Mouse (Mus musculus) thymus, postnatal 25 days (tissue): ENCODE measurements around the gene Dnph1.
A peak's percentile ranks its signal among the peaks of the same experiment; 100 is the strongest.
"Not testable (repeated sequence)": the region's sequence is repeated elsewhere in the genome, so short reads cannot be mapped to it uniquely, and the experiment has no call there.

Experiments
- DNase-seq: peaks from one replicate; pipeline ENCODE4 v3.0.0; 2022

The Dnph1 gene

GRCm38 (mm10) chr17:46496623-46497434 is at the start of gene Dnph1:
Dnph1 (plus strand) TSS chr17:46496711.
- DNase-seq = peak; percentile 70

DNA sequence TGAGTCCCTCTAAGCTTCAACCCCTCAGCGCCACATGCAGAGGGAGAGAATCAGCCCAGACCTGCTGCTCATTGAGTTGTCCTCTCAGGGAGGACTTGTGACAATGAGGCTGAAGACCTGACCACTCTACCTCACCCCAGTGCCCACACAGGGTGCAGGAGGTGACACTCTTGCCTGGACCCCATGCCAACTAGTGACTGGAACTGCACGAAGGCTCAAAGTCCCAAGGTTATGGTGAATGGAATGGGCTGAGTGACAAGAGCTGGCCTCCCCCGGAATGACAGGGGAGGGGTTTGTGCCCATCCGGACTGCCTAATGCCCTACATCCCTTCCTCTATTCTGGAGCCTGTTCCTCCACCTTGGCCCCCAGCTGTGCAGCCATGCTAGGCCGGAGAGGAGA is 43.8 kb upstream of the Dnph1 start:
- no peak for DNase-seq

DNA sequence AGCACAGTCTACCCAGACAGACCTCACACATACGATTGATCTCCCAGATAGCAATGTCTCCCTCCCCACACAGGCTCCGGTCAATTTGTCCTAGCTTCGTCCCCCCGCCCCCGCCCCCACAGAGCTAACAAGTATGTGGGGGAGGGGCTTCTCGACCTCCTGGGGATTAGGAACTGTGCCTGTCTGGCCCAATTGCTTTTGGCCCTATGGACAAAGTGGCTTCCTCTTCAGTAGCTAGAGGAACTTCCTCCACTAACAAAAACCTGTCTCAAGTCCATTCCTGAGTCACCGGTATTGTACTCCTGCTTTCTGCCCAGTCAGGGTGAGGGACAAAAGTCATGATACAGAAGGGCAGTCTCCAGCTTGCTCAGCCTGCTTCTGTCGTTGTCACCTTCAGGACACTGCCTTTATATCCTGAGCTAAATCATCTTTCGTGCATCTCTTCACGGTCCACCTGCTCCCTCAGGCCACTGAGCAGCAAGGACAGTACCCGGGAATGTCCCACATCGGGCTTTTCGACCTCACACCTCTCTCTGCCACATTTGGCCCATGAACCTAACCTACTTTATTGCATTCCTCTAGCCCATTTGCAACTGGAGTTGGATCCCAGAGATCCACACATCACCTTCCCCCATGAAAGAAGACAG is 43.1 kb upstream of the Dnph1 start:
- no peak for DNase-seq

- DNase-seq = no peak
Observed at GRCm38 (mm10) chr17:46453970-46454411, 42.5 kb upstream of the Dnph1 start.

- DNase-seq = no peak
Observed at GRCm38 (mm10) chr17:46454539-46454938, 42.0 kb upstream of the Dnph1 start.

DNA sequence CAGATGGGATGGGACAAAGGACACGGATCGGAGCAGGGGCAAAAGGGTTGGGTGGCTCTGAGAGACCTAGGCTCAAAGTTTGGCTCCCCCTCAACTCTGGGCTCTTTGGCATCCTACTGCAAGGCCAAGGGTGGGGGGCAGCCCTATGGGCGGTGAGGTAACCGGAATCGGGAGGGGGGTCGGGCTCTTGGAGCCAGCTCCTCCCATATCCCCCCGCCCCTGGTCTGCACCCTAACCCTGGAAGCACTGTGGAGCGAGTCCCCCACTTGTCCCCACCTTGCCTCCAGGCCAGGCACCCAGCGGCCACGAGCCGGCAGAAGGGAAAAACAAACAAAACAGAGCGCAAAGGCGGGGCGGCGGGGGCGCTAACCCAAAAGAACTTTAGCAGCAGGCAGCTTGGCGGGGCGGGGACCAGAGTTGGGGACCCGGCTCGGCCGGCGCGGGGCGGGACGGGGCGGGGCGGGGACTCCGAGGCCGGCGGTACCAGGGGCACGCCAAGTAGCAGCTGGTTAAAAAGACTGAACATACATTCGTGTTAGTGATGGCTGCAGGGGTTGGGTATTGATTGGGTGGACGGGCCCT is 41.3 kb upstream of the Dnph1 start:
- peak; percentile 26 for DNase-seq

DNA sequence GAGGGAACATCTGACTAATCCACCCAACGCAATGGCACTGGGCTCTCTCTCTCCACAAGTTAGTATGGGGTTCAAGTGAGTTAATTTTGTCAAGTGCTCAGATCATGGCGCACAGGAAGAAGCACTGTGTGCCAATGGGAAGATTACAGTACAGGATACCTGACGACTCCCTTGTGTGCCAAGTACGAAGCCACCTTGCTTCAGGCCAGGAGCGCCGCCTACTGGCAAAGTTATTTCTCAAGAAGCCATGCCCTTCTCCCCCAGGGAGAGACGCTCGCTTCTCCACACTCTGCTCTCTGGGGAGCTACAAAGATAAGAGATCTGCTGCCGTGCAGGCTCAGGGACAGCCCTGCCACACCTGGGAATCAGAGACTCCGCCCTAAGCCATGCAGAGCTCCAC is 38.7 kb upstream of the Dnph1 start:
- DNase-seq = peak; percentile 59

DNA sequence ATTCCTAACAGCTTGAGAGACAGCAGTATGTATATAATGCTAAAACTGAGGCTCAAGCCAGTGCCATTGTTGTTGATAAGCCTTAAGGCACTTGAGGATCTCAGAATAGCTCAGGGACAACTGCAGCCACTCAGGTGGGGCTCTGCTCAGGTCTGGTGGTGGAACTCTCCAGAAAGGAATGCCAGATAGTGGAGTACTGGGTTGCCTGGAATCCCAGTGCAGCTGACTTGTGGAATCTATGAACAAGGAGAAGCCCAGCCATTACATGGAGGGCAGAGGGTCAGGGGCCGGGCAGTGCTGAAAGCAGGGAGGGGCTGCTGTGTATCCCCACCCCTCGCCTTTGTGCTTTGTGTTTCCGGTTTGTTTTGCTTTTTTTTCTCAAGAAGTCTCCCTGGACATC is 38.1 kb upstream of the Dnph1 start:
- no peak for DNase-seq

DNA sequence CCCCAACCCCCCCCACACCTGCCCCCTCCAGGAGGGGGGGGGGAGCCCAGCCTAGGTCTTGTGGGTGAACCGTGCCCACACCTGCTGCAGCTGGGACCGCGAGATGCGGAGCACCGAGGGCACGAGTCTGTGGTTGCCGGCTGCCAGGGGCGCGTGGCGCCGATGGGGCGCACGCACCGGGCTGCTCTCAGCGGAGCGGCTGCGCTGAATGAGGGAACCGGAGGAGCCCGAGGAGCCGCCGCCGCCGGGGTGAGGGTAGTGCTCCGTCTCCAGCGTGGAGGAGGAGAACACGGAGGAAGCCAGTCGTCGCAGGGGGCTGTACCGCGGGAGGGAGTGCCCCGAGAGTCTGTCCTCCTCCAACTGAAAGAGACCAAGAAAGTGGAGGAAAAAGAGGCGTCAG is 35.8 kb upstream of the Dnph1 start:
- peak; percentile 35 for DNase-seq

- no peak for DNase-seq
Observed at GRCm38 (mm10) chr17:46461347-46461746, 35.2 kb upstream of the Dnph1 start.

DNA sequence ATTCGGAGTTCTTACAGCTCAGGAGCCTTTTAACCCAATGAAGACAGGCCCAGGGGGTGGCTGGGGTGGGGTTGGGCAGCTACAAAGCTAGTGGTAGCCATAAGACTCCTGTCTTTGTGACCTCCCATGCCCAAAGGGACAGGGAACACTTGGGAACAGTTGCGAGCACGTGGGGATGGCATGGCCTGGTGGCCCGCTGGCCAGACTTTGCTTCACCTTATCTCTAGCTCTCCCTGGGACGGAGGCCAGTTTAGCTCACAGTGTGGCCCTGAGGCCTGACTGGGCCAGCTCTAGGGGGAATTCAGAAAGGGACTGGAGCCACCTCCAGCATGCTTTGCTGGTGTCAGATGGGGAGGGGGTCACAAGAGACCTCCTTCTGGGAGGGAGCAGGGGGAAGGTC is 34.3 kb upstream of the Dnph1 start:
- no peak for DNase-seq

DNA sequence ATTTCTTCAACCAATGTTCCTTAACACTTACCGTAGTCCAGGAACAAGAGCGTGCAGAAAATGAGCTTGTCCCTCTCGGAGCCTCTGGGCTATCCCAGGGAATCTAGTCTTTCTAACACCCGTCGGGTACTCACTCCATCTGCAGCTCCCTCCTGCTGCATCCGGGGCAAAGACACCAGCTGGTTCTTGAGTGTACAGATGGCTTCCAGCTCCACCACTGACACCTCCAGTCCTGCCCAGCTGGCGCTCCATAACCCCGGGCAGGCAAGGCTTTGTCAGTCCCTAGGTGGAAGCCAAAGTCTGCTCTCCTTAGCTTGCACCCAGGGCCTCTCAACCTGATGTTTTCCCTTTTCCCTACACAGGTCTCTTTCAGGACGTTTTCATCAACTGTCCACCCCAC is 28.7 kb upstream of the Dnph1 start:
- DNase-seq = no peak

DNA sequence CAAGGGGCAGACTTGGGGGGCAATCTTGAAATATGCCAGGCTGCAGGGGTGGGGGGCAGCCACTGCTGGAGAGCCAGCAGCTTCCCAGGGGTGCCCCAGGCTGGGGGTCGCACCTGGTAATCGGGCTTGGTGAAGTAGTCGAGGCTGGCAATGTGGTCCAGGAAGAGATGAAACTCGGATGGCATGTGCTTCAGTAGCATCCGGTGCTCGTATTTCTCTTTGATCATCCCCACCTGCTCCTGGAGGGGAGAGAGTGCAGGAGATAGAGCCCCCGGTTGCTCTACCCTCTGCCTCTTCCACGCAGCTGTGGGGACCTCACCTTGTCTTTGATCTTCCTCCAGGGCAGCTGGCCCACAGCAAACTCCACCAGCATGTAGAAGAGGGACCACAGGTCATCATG is 19.9 kb upstream of the Dnph1 start:
- DNase-seq = peak; percentile 58

- no peak for DNase-seq
Observed at GRCm38 (mm10) chr17:46477286-46477685, 19.2 kb upstream of the Dnph1 start.

GRCm38 (mm10) chr17:46483561-46484001 is 12.9 kb upstream of the Dnph1 start:
- DNase-seq = no peak

GRCm38 (mm10) chr17:46484021-46484431 is 12.5 kb upstream of the Dnph1 start:
- no peak for DNase-seq

DNA sequence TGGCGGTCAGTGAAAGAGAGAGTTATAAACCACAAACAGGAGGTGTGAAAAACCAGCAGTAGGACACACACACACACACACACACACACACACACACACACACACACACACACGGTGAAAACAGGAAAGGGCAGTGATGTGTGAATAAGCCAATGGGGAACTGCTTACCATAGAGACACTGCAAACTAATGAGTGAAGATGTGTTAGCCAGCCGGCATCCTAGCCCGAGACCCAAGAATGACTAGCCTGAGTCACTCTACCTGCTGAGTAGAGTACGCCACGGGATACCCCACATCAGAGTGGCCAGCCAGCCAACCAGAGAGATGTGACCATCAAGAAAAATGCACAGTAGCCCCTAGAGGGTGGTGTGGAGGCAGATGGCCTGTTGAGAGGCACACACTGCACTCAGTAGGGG is 12.0 kb upstream of the Dnph1 start:
- no peak for DNase-seq

- no peak for DNase-seq
Observed at GRCm38 (mm10) chr17:46486995-46487394, 9.5 kb upstream of the Dnph1 start.

DNA sequence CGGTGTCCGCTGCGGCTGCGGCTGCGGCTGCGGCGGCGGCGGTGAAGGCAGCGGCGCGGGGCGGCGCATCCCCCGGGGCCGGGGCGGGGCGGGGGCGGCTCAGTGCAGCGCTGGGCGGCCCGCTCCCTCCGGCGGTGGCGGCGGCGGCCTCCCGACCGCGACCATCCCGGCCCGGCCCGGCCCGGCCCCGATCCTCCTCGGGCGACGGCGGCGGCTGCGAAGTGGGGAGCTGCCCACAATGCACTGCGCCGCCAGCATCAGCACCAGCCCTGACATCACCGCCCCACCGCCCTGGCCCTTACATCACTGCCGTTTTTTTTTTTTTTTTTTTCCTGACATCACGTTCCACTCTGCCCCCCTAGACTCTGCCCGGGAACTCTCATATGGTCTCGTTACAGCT is 9.1 kb upstream of the Dnph1 start, which contains the start of gene Ttbk1:
Ttbk1 (minus strand) TSS at position 245 of the 400 bp plus-strand sequence.
- no peak for DNase-seq

GRCm38 (mm10) chr17:46495486-46495885 is 1.0 kb upstream of the Dnph1 start:
- DNase-seq = no peak

DNA sequence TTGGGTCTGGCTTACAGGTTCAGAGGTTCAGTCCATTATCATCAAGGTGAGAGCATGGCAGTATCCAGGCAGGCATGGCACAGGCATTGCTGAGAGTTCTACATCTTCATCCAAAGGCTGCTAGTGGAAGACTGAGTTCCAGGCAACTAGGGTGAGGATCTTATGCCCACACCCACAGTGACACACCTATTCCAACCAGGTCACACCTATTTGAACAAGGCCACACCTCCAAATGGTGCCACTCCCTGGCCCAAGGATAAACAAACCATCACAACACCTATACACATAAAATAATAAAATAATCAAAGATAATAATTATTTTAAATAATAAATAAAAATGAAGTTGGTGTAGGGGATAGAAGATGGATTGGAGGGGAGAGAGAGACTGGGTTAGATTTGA is 430 bp upstream of the Dnph1 start:
- not testable (repeated sequence) for DNase-seq

- no peak for DNase-seq
Observed at GRCm38 (mm10) chr17:46497956-46498355, 1.4 kb downstream of the Dnph1 start.

DNA sequence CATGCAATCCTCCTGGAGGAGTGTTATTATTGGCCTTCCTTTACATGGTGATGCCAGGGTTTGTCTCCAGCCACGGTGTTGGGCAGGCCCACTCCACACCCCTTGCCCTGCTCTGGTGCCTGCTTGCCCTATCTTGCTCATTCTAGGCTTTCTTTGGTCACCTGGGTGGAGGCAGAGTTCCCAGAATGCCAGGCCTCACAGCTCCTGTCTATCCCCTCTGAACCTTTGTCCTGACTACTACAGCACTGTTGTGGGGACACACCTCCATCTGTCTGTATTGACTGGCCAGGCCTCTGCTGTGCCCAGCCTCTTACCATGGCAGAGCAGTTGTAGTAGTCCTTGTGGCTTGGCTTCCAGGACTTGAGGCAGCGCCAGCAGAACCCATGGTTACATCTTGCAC is 6.3 kb downstream of the Dnph1 start:
- DNase-seq = no peak
